Mouse (Mus musculus): ENCODE data around the gene Ppp1r12a.
"Not testable (repeated sequence)": the region's sequence is repeated elsewhere in the genome, so short reads cannot be mapped to it uniquely, and the experiment has no call there.

Gene Ppp1r12a

DNA sequence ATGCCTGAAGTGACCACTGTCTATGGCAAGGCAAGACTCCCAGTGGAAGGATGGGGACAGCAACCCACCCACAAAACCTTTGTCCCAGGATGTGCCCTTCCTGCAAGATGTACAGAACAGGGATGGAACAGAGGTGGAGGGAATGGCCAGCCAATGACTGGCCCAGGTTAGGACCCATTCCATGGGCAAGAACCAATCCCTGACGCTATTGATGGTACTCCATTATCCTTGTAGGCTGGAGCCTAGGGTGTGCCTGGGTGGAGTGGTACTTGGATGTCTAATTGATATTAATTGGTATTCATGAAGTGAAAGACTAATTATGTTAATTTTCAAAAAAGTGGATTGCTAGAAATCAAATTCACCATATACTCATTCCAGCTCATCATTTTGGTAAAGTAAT lies 35.5 kb downstream of the Ppp1r12a start:
- DNase-seq (ENCODE audit: low read depth in 1 of 2, low spot score in 2 of 2): no peak

DNA sequence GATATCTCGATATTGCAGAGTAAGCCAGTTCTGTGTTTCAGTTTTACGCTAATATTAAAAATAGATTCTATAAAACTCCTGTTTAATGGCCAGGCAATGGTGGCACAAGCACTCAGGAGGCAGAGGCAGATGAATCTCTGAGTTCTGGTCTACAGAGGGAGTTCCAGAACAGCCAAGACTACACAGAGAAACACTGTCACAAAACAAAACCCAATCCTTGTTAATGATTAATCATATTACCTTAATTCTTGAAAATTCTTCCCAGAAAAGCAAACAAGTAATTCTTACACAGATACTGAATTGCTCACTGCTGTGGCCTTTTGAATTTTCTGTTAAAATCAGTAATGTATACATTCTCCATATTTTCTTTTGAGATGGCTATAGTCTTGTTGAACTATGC lies 37.0 kb downstream of the Ppp1r12a start:
- no peak for DNase-seq (ENCODE audit: low read depth in 1 of 2, low spot score in 2 of 2)

DNA sequence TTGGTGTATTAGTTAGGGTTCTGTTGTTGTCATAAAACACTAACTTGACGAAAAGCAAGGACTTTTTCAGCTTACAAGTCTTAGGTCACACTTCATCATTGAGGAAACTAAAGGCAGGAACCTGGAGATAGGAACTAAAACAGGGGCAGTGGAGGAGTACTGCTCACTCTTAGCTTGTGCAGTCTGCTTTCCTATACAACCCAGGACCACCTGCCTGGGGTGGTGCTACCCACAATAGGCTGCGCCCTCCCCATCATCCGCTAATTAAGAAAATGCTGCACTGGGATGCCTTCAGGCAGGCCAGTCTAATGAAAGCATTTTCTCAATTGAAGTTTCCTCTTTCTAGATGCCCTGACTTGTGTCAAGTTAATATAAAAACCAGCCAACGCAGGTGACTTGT lies 40.1 kb downstream of the Ppp1r12a start:
- DNase-seq (ENCODE audit: low read depth in 1 of 2, low spot score in 2 of 2): no peak

DNA sequence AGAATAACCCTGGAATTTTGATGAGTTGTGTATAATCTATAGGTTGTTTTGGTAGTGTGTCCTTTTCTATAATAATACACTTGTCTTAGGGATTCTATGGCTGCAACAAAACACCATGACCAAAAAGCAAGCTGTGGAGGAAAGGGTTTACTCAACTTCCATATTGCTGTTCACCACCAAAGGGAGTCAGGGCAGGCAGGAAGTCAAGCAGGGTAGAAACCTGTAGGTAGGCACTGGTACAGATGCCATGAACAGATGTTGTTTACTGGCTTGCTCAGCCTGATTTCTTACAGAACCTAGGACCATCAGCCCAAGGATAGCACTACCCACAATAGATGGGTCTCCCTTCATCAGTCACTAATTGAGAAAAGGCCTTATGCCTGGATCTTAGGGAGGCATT lies 41.4 kb downstream of the Ppp1r12a start:
- DNase-seq (ENCODE audit: low read depth in 1 of 2, low spot score in 2 of 2): no peak

DNA sequence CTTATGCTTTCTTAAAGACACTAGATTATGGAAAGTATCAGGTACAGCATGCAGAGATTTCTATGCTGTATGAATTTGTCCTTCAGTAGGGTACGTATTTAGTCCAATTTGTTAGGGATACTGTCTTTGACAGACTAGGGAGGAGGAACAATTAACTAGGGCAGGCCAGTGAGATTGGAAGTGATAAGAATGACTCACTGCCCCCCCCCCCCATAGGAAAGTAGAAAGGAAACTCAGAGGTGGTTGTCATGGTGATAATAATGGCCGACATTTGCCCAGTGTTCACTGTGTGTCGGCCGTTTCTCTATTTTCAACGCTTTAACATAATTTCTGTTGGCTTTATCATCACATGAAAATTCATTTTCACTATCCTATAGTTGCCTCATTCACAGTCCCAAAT lies 47.4 kb downstream of the Ppp1r12a start:
- DNase-seq (ENCODE audit: low read depth in 1 of 2, low spot score in 2 of 2): no peak

DNA sequence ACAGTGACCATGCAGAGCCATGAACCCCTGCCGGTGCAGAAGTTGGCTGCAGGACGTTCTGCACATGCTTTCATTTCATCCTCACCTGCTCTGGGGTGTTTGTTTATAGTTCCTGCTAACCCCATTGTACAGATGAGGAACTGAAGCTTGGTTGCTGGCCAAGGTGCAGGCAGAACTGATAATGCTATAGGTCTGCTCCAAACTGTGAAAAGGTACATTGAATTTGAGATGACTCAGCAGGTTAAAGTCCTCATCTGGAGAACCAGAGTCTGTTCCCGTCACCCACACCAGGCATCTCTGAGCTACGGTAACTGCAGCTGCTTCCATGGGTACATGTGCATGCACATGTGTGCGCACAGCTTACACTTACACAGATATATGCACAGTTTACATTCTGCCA lies 62.4 kb downstream of the Ppp1r12a start:
- no peak for DNase-seq (ENCODE audit: low read depth in 1 of 2, low spot score in 2 of 2)

DNA sequence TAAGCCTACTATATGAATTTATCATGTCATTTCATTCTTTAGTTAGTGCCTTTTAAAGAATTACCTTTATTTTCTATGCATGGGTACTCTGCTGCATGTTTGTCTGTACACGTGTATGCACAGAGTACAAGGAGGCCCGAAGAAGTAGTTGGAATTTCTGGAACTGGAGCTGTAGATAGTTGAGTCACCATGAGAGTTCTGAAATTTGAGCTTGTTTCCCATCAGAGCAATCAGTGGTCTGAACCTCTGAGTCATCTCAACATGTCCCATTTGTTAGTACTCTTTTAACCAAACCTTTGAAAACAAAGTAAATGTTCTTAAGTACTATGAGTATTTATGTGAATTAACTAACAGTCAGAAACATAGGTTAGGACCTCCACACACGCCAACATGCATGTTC lies 75.1 kb downstream of the Ppp1r12a start:
- no peak for DNase-seq (ENCODE audit: low read depth in 1 of 2, low spot score in 2 of 2)

DNA sequence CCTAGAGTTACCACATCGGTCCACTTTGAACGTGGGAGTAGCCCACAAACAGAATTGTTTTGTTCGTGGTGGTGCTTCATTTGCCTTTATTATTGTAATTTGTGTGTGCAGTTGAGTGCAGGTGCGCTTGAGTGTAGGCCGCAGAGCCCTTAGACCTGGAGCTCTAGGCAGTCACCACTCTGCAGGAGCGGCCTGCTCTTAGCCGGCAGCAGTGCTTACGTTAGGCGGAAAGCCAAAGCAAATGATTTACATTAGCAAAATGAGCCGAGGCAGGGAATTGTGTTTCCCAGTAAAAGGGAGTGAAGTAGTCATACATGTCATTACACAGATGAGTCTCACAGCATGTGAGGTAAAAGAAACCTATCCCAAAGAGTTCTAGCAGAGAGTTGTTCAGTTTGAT lies 77.1 kb downstream of the Ppp1r12a start:
- DNase-seq (ENCODE audit: low read depth in 1 of 2, low spot score in 2 of 2): no peak

DNA sequence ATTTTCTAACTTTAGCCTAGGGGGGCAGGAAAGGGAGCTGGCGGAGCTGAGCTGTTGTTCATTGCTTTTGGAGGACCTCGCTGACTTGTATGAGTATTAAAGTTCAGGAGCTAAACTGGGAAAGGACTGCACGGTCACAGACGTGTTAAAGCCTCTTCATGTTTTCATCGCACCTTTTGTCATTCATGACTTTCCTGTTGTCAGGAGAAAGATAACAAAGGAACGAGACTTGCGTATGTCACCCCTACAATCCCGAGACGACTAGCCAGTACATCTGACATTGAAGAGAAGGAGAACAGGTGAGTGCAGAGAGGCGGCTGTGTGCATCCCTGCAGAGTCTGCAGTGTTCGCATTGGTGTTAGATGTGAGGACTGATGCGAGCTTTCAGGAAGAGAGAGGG lies 88.7 kb downstream of the Ppp1r12a start:
- no peak for DNase-seq (ENCODE audit: low read depth in 1 of 2, low spot score in 2 of 2)

DNA sequence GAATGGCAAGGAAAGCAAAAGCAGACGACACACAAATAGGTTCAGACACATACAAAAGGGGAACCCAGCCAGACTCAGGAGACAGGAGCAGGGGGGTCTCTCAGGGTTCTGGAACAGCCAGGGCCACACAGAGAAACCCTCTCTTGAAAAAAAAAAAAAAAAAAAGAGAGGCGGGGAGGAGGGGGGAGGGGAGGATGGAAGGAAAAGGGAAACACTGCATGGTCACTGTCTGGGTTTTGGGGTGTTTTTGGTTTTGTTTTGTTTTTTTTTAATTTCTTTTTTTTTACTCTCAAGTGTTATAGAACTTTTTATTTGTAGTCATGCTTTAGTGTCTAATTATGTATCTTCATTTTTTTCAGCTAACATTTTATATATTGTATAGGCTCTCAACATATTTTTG lies 89.2 kb downstream of the Ppp1r12a start:
- no peak for DNase-seq (ENCODE audit: low read depth in 1 of 2, low spot score in 2 of 2)

DNA sequence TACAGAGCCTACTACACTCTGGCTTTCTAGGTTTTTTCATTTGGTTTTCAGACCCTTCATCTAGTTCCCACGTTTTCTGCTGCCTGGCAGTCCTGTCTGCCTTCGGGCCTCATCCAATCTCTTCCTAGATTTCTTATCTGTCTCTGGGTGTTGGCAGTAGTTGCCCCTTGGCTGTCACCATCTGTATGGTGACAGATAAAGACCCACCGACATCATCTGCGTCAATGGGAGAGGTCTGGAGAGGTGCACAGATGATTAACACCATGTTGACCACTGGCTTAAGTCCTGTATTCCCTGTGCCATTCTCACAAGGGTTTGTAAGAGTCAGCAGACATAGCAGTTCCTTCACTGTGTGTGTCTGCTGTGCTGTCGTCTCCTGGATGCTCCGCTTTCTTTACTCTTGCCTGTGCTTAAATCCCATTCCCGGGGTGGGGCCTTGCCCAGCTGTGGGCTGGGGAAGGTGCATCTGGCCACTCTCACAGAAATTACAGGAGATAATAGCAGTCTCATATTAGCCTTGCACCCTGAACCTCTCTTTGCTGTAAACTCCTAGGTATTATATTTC lies 93.9 kb downstream of the Ppp1r12a start:
- DNase-seq (ENCODE audit: low read depth in 1 of 2, low spot score in 2 of 2): no peak

DNA sequence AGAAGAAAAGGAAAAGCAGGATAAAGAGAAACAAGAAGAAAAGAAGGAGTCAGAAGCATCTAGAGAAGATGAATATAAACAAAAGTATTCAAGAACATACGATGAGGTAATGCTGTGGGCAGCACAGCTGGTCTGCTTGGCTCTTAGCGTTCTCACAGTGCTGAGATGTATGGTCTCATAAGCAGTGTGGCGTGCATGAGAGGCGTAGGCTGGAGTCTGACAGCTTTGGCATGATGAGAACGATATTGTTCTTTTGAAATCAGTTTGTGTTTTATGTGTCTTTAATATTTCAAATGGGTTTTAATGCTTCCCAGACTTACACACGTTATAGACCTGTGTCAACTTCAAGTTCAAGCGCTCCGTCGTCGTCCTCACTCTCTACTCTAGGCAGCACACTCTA lies 98.9 kb downstream of the Ppp1r12a start:
- no peak for DNase-seq (ENCODE audit: low read depth in 1 of 2, low spot score in 2 of 2)

DNA sequence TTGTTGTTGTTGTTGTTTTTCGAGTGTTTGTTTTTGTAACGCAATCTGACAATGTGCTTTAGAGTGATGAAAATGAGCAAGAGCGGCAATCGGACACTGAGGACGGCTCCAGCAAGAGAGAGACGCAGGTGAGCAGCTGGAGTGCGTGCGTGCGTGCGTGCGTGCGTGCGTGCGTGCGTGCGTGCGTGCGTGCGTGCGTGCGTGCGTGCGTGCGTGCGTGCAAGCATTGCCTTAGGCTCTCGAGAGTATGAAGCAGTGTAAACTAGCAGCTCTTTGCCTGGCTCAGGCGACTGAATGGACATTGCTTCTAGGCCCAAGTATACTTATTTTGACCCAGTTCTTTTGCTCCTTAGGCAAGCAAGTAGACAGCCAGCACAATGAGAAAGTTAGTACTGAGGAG lies 102.6 kb downstream of the Ppp1r12a start:
- no peak for DNase-seq (ENCODE audit: low read depth in 1 of 2, low spot score in 2 of 2)

DNA sequence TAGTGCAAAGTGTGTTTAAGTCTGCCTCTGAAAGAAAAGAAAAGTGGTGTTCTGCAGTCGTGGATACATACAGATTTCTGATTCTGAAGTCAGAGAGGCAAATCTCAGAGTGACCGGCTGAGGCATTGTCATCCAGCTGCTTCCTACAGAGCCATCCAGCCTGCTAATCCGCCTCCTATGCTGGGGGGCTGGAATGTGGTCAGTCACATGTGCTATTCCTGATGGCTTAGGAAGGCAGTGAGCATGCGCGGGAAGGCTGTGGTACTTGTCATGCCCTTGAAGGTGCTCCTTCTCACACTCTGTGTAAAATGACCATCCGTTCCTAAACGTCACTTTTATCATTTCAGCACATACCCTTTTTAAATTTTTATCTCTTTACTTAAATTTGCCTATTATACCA lies 109.2 kb downstream of the Ppp1r12a start:
- DNase-seq (ENCODE audit: low read depth in 1 of 2, low spot score in 2 of 2): no peak

DNA sequence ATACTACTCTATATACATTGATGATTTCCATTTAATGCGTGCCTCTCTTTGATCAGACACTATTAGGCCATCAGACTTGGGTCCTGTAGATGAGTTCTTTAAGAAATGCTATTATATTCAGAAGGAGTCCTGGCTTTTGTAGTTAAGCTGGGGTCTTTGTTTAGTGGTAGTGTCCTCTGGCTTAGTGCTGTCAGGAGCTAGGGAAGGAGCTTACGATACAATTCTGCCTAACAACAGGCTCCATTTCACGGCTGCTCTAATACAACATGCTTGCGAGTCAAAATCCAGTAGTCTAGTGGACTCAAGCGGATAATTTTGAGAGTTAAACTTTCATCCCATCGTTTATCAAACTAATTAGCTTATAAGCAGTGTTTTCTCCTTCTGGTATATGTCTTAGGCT lies 114.7 kb downstream of the Ppp1r12a start:
- DNase-seq (ENCODE audit: low read depth in 1 of 2, low spot score in 2 of 2): no peak

DNA sequence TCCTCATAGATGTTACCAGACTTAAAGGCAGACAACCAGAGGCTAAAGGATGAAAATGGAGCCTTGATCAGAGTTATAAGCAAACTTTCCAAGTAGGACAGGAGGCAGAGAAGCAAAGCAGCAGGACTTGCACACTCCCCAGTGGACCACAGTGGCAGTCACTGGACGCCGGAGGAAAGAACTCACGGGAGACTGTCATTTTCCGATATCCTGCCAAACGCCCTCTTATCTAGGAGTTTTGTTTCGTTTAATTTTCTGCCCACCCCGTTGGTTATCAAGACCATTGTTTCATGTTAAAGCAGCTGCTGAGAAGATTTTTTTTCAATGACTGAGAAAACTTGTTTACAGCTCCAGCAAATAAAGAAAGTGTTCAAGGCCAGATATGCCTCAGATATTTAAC lies 115.2 kb downstream of the Ppp1r12a start:
- DNase-seq (ENCODE audit: low read depth in 1 of 2, low spot score in 2 of 2): no peak

DNA sequence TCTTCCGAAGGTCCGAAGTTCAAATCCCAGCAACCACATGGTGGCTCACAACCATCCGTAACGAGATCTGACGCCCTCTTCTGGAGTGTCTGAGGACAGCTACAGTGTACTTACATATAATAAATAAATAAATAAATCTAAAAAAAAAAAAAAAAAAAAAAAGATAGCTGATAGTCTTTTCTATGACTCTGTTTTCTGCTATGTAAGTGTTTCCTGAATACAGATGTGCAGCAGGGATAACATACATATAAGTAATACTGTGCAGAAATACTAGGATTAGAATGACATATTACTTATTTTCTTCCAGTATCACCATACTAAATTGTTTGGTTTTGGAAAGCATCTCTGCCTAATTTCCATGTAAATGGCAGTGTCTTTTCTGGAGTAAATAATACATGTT lies 119.1 kb downstream of the Ppp1r12a start:
- DNase-seq (ENCODE audit: low read depth in 1 of 2, low spot score in 2 of 2): not testable (repeated sequence)

DNA sequence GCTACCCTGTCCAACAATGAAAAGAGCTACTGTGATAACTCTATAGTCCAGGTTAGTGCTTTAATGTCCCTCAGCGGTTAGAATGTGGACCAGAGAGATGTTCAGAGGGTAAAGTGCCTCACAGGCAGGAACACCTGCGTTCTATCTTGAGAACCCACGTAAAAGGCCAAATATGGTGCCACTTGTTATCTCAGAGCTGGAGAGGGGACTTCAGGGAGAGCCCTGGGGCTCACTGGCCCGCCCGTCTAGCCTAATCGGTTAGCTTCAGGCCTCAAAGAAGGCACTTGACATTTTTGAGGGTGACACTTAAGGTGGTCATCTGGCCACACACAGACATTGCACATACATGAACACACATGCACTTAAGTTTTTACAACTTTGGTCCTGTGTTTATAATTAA lies 120.4 kb downstream of the Ppp1r12a start:
- DNase-seq (ENCODE audit: low read depth in 1 of 2, low spot score in 2 of 2): no peak

DNA sequence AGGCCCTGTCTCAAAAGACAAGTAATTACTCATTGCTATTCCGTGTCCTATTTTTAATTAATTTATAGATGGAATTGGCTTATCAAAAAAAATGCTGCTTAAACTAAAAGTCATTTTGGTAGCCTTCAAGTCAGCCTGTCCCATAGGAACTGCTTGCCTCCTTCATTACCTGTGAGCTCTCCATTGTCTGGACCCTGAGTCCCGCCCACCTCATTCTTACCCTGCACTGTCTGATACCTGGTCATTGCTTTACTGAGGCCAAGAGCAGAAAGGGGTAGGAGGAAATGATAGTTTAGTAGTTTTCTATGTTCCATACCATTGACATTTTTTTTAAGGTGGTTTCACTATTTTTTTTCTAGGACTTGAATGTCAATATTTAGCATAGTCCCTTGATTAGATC lies 121.4 kb downstream of the Ppp1r12a start:
- DNase-seq (ENCODE audit: low read depth in 1 of 2, low spot score in 2 of 2): no peak

DNA sequence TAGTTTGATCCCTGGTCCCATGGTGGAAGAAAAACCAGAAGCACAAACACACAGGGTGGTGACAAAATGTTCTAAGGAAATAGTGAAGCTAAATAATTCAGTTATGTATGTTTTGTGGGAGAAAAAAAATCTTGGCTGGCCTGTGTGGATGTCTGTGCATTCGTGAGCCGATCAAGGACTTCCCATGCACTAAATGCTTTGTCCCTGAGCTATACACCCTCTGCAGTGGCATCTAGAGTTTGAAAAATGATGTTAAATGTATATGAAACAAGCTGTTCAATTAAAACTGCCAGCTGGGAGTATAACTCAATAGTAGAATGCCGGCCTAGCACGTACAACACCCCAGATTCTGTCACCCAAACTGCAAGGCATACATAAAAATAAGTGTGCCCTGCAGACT lies 121.8 kb downstream of the Ppp1r12a start:
- no peak for DNase-seq (ENCODE audit: low read depth in 1 of 2, low spot score in 2 of 2)

DNA sequence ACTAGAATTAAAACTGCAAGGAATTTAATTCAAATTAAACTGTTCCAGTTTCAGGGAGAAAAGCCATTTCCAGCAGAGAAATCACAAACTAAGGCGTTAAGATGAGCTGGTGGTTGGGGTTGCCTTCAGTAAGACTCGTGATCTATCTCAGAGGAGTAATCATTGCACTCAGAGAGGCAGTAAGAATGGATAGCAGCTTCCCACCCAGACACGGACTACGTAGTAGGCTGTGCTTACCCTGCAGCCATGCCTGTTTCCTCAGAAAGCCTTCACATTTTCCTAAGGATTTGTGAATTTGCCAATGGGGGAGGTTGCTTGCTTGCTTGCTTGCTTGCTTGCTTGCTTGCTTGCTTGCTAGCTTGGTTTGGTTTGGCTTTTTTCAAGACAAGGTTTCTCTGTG lies 122.5 kb downstream of the Ppp1r12a start:
- DNase-seq (ENCODE audit: low read depth in 1 of 2, low spot score in 2 of 2): no peak

DNA sequence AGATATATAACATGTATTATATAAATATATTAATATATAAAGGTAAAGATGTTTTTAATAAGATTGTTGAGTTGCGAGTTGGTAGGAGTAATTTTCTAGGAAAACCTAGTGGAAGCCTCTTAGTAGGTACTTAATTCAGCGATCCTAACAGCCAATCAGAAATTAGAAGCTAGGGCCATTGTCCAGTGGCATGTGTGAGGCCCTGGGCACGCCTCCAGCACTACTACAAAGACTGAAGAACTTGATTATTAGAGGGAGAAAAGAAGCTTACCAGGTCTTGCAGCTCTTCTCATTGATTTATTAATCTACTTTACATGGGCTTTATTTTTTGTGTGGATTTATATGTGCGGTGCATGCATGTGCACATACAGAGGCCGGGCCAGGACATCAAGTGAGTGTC lies 123.0 kb downstream of the Ppp1r12a start:
- DNase-seq (ENCODE audit: low read depth in 1 of 2, low spot score in 2 of 2): no peak

DNA sequence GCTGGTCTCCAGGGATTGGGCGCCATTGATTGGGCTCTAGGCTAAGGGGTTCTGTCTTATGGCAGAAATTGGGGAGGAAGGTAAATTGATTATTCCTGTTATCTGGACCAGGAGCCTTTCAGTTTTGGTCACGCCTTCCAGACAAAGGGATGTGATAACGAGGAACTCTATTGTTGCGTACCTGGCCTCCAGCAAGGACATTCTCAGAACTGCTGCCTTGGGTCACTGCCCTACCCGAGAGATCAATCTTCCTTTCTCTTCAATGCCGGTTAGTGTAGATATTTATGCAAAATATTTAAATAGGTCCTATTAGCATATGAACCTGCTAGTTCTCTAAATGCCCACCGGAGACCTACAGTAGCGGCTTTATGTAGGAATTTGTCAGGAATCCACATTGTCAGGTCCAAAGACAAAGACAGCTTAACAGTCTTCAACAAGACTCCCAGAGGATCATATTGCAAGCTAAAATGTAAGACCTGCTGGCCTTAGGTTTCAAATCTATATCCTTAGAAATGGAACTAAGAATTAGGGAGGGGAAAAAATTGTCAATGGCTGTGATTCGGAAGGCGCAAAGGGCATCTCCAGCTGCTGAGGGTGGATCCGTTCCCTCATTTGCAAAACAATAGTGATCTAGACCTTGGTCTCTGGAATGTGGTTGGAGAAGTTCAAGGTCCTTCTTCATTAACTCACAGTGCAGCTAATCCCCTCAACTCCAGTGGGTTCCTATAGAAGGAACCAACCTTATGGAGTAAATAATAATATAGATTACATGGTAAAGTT lies 124.9 kb downstream of the Ppp1r12a start:
- no peak for DNase-seq (ENCODE audit: low read depth in 1 of 2, low spot score in 2 of 2)
